Mouse (Mus musculus) adrenal gland, postnatal 10 days (tissue): Measurements from ENCODE around the gene Batf. TPM values are rescaled to one million over a fixed set of nuclear protein-coding genes. Genes with fewer than 3 reads are reported as not detected.
"Not testable (repeated sequence)": the region's sequence is repeated elsewhere in the genome, so short reads cannot be mapped to it uniquely, and the experiment has no call there.

ENCODE experiments used
- DNase-seq: peaks from one replicate; pipeline ENCODE4 v3.0.0; 2021; ENCODE audit warnings: mixed read lengths
- total RNA-seq, 2 experiments: library from RNA; stranded (reverse); gene quantifications; 2 replicates each; pipeline ENCODE4 v1.2.3; 2021

Batf gene
- total RNA-seq, 2 experiments from 2014 or later = 1.2 to 1.6 TPM

DNA sequence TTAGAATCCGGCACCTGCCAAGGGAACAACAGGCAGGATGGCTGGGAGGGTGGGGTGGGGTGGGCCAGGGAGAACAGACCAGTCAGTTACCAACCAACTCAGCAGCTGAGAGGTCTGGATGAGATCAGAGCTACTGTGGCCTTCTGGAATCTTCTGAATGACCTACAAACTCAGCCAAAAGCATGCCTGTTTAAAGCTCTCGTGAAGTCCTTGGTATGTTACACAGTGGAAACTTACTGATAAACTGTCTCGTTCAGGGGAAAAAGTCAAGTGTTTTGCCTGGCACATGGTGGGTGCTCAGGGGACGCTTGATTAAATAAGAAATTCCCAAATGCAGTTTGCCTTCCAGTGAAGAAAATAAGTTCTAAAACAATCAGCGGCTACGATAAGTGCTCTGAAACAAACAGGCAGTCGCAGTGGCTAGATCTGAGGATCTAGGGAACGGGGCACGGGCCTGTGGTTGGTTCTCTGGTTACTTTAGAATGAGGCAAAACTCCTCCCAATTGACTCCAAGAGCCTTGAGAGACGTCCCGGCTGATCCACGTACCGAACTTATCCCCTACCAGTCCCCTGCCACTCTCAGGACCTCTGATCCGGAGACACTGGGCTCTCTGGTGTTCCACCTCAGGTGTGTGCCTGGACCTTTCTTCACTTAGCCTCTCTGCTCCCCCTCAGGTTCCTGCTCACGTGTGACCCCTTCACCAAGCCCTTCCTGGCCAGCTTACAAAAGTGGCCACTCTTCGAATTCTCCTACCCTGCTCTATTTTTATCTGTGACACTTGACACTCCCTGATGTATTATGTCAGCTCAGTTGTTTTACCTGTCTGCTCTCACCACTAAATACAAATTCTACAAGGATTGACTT is 1.8 kb upstream of the Batf start:
- no peak for DNase-seq

DNA sequence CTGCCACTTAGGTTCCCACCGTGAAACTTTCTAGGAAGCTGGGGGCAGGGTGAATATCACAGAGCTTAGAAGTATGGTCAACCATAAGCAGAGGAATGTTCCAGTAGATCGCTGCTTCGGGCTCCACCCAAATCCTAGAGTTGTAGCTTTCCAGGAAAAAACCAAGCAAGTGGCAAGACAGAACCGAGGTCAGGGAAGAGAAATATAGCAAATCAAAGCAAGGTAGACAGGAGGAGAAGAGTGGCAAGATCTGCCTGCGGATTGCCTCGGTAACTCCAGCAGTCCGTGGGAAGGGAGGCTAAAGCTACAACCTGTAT is 706 bp downstream of the Batf start:
- no peak for DNase-seq

DNA sequence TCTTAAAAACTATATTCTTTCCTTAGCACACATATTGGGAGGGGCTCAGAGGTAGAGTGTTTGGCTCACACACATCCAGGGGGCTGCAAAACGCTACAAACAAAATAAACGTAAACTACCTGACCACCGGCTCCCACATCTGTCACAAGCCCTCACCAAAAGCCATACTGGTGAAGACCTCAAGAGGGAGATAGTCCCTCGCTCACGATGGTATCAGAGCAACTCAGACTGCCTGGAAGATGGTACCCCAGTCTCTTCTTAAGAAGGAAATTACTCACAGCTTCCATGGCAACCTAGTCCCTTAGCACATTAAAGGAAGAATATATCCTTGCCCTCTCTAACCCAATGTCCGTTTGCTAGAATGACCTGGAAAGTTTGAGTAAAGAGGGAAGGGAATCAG is 1.4 kb downstream of the Batf start:
- no peak for DNase-seq

DNA sequence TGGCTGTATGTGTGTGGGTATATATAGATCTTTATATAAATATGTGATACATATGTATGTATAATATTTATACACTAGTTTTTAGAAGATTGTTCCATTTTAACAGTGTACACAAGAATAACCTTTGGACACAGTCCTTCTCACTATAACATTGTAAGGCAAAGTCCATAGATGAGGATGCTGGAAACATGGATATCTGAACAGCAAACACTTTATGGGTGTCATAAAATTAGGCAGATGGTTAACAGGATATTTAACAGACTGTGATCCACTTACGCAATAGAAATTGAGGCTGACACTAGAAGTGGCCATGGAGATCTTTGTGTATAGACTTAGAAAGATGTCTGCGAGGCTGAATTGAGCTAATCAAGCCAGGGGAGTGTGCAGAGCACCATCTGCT is 9.3 kb downstream of the Batf start:
- no peak for DNase-seq

DNA sequence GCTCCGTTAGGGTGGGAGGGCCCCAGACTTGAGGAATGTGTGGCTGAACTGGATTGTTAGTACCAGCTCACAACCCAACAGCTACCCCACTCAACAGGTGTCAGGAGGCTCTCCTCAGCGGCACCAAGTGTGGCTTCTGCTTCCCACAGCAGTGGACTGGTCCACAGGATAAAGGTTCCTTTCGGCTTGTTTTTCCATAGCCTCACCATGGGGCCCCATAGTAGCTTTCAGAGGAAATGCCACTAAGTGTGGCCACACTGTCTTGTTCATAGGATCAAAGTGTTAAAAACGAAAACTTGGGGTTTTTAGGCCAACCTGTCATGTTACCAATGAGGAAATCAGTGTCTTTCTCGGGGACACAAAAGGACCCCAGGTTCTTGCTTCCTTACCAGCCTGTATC is 10.0 kb downstream of the Batf start:
- DNase-seq = no peak

DNA sequence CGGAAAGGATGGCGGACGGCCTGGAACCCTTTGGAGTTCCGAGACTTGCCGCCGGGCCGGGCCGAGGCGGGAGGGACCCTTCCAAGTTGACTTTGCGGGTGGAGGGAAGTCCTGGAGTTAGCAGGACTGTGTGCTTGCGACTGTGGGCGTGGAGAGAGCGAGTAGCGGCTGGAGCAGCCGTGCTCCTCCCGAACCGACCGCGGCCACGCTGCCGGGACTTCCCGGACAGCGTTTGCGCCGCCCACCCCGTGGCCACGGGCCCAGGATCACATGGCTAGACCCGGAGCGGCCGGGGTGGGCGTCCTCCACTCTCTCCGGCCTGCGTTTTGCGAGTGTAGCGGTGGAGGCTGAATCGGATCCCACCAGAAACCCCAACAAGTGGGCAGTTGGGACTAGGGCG is 11.7 kb downstream of the Batf start:
- not testable (repeated sequence) for DNase-seq

DNA sequence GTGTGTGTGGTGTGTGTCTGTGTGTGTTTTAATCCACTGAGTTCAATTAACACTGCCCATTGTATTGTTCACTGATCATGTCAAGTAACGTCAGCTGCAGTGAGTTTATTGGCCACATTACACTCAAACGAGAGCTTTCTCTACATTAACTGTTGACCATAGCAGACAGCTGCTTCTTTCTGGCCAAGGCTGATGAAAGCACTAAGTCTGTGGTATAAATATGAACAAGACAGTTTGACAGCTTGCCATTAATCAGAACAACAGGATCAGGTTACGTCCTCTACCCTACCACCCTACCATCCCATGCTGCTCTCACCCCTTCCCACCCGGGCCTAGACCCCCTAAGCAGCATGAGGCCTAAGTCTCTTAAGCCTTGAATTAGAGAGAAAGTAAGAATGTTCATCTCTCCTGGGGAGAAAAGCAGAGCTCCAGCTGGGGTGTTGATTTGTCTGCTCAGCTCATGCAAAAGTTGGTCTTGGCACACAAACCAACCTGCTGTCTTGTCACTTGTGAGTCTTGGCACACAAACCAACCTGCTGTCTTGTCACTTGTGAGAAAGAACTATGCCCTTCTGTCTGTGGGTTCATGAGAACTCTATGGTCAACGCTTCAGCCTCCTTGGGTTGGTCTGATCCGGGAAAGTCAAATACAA is 13.8 kb downstream of the Batf start:
- DNase-seq = no peak

DNA sequence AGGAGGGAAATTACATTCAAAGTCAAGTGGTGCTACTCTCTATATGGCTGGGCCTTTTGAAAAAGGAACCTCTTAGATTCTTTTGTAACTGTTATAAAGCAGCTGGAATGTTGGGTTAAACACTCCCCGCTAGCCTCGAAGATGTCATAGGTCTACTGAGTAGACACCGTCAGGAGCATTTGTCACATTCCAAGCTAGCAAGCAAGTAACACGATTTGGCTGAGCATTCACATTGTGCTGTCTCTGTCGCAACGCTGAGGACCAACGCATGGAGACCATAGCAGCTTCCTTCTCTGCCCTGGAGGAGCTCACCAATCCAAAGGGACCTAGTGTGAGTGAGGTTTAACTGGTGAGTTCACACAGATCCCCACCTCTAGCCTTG is 14.4 kb downstream of the Batf start:
- no peak for DNase-seq

DNA sequence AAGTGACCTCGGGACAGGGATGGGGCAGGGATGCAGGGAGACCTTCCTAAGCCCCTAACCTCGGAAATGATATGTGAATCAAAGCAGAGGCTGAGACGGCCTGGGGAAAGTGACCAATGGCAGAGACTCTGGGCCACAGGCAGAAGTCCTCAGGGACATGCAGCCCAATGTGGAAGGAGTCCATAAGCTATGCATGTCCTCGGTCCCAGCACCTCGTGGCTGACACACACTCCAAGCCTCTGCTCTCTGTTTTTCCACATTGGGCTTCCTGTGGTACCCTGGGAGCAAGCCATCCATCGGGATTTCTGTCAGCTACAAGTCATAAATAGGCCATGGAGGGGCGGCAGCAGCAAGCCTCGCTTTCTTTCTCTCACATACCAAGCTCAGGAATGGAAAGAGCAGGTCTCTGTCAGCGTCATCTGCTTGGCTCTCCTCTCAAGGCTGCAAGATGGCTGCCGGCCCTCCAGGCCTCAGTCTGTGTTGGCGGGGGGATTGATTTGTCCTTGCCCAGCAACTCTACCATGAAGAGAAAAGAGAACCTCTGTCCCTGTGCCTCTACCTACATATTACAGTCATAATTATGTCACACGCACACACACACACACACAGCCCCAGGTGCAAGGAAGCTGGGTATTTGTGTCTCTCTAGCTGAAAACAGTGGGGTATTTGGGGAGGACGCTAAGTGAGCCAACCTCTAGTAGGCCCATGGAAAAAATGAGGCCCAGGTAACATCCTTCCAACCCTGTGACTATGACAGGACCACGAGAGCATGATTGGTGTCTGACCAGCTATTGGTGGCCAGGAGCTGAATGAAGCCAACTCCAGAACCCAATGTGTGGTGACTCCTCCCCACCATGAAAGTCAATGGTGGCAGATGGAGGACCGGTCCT is 15.9 kb downstream of the Batf start:
- DNase-seq = no peak

DNA sequence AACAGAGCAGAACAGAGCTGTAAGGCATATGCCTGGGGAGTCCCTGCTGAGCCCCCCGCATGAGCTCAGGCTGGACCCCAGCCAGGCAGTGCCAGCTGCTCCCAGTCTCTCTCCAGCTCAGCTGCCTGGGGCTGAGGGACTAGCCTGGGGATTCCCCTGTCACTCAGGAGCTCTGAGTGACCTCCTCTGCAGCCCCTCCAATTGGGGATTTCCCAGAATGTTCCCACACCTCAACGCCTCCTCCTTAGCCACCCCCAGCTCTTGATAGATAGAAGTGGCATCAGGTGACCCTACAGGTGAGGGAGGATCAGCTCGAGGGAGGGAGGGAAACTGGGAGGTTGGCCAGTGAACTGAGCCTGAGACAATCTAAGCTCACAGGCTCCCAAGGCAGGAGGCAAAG is 17.0 kb downstream of the Batf start:
- no peak for DNase-seq

DNA sequence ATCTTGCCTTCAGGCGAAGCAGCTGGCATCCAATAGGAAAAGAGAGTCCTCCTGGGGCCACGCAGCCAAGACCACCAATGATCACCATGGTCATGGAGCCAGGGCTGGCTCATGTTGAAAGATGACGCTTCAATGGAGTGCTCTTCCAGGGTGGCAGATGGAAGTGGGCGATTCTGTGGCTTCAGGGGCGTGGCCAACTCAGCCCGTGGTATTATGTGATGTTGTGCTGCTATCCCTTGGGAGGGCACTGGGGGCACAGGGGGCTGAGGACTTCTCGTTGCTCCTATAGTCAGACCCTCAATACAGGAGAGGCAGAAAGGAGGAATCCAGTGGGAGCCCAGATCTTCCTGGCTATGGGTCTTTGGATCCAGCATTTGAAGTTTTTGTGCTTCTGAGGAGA is 18.1 kb downstream of the Batf start:
- DNase-seq = no peak

DNA sequence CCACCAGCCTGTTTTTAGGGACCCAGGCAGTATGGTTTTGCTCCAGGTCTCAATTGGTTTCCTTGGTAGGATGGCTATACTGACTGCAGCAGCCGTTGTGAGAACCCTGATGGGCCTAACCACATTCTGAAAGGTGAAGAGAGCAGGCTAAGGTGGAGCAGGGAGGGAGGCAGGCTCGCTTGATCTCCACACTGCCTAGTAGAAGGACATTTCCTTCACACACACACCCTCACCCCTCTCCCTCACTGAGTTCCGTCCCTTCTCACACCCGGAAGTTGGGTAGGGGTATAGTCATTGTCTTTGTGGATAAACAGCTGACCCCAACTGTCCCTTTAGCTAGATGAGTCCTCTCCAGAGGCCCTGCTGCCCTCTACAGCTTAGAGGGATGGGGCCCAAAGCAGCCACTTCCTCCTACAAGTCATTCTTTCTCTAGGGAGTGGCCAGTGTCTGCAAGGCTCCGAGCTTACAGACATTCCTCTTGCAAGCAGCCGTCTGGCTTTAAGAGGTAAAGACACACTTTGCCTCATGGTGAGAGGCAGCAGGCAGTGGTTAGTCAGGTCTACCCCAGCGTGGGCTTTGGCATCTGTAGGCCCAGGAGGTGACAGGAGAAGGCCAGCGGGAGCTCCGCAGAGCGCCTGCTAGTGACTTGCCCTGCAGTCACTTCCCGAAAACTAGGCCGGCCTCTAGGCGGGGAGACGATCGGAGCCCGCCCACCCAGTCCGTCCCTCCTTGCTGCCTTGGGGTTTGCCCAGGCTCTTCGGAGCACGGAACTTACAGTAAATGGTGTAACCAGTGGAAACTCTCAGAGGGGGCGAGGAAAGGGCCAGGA is 18.7 kb downstream of the Batf start:
- peak; percentile 91 for DNase-seq

DNA sequence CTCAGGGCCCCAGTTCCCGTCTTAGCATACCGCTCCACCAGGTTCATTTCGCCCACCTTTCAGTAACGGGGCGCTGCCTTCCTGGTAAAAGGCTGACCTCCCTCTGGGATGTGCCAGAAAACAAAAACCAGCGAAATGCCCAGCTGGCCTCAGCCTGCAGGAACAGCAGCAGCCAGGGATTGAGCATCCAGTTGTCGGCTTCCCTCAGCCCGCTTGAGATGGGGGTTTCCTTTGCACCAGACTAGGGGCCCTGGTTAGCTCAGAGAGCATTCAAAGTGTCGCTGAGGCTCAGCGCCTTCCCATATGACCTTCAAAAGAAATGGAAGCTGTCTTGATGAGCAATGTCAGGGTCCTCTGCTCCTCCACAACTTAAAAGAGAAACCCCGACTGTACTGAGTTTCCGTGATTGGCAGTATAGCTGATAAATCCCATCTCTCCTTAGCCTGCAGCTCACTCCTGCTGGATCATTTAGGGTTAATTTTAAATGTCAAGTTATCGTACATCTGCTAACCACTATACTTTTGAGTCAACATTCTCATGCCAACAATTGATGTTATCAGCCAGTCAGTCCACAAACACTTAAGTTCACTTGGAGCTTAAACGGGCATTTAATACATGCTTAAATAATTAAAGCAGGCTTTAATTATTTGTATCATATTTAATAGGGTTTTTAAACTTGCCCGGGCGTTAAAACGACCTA is 19.5 kb downstream of the Batf start:
- no peak for DNase-seq

DNA sequence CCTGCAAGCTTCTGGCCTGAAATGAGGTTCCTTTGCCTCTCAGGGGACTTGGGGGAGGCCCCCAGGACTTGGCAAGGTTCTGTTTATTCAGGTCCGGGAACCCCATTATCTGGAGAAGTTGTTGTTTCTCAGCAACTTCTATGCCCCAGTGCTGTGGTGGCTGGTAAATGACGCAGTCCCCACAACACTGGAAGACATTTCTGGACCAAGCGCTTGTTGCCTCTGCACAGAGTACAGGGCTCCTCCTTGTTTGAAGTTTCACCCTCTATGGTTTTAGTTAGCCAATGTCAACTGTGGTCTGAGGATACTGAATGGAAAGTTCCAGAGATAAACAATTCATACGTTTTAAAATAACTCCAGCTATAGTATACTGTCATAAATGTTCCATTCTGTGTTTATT is 20.4 kb downstream of the Batf start:
- DNase-seq = no peak

DNA sequence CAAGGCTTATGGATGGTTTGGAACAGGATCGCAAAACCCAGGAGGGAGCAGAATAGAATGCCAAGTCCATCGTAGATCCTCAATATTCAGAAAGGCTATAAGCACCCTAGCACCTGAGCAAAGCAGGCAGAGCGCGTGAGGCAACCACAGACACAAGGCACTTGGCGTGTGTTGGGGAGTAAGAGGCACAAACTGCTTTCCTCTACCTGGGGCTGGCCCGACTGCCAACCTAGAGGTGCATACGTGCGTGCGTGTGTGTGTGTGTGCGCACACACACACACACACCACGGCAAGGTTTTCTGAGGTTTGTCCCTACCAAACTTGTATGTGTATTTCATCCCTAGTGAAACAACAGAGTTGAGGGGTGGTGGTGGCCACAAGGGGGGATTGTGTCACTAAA is 20.9 kb downstream of the Batf start:
- DNase-seq = no peak

DNA sequence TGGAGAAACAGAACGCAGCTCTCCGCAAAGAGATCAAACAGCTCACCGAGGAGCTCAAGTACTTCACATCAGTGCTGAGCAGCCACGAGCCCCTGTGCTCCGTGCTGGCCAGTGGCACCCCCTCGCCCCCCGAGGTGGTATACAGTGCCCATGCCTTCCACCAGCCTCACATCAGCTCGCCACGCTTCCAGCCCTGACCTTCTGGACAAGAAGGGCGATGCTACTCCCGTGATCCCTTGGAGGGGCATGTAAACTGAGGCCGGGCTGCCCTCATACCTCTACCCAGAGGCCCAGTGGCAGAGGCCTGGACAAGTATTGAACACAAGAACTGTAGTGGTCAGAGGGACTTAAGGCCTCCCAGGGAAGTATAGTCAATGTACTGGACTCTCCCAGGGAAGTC is 22.1 kb downstream of the Batf start:
- no peak for DNase-seq

DNA sequence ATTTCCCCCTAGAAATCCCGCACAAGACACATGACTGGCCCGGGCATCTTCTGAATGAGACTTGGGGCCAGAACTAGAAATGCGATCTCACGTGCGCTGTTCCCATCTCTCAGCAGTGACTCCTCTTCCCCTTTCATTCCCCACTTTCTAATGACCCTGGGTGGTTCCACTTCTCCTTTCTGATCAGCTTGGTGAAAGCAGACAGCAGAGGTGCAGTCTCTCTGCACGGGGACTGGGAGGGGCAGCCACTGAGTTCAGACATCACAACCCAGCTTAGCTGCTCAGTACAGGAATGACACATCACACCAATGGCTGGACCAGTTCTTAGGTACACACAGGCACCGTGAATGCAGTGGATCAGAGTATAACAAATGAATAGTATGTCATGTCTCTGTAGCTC is 24.2 kb downstream of the Batf start:
- DNase-seq = no peak

DNA sequence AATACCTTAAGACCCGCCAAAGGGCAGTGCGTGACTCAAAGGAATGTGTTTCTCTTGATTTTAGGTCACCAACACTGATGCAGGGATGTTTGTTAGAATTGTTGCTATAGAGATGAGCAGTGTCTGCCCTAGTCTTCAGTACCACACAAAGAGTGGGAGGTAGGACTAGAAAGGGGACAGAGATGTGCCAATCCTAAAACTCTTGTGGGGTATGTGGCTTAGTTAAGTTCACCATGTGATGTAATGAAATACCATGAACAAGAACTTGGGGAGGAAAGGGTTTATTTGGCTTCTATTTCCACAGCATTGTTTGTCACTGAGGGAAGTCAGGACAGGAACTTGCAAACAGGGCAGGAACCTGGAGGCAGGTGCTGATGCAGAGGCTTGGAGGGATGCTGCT is 26.1 kb downstream of the Batf start:
- no peak for DNase-seq

DNA sequence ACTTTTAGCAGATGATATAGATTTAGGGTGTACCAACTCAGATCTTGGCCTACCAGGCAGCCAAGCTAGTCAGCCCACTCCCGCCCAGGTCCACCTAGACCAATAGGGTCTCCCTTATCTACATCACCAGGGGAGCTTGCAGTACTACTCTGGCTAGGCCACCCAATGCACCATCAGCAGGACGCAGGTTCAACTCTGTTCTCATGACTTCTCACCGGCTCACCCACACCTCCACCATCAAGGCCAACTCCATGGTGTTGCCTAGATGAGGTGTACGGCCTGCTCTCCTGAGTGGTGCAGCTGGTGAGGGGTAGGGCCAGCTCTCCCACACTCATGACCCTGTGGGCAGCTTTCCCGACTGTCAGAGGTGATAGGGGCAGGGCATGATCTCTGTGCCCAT is 27.7 kb downstream of the Batf start:
- no peak for DNase-seq

DNA sequence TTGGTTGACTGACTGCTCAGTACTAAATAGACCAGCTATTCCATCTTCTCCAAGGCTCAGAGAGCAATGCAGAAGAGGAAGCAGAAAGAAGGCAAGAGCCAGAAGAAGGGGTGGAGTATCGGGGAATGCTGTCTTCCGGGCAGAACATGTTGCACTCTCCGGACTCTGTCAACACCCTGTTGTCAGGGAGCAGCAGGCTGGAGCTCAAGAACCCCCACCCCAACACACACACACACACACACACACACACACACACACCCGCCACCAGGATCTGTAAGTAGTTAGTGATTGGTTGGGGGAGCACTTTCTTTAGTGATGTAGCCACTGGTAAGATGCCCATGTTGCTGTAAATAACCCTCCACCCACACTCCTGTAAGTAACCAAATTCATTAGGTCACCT is 38.8 kb downstream of the Batf start:
- no peak for DNase-seq

DNA sequence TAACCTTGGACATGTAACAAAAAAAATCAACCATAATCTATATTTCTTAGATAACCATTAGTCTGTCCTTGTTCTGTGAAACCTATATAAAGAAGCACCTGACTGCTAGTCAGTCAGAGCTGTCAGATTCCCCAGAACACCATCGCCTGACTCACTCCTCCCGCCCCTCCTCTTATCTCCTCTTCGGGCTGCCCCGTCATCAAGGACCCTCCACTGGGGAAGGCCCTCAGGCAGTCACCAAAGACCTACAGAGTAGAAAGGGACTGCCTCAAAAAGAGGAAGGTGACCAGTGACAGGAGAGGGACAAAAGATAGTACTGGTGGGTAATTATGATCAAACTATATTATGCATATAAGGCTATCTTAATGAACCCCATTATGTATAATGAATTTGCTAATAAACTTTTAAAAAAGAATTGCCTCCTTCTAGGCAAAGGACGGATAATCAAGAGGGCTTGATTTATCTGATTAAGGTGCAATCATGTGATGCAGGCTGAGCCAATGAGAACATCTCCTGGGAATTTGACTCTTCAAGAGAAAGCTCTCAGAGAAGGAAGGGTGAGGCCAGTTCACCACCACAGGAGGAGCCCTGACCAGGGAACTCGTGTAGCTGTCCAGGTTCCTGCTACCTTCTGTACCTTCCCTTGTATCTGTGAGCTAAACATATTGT is 40.4 kb downstream of the Batf start:
- DNase-seq = no peak
